Mouse (Mus musculus) embryonic fibroblast, embryonic 13.5 days (primary cell): ENCODE measurements around the gene Card11. TPM values are rescaled to one million over a fixed set of nuclear protein-coding genes. Genes with fewer than 3 reads are reported as not detected.
A peak's percentile ranks its signal among the peaks of the same experiment; 100 is the strongest.

Experiments used
- H3K27ac ChIP-seq: 2 replicates; pipeline ENCODE4 v1.5.1; 2012; ENCODE audit warnings: low read length, control low read depth, inconsistent platforms; ENCODE audit not compliant: insufficient read depth
- H3K4me1 ChIP-seq: 2 replicates; pipeline ENCODE4 v1.6.1; 2011; ENCODE audit warnings: low read length; ENCODE audit not compliant: control insufficient read depth, insufficient read depth
- H3K4me3 ChIP-seq: 2 replicates; pipeline ENCODE4 v1.5.1; 2011; ENCODE audit warnings: mild to moderate bottlenecking, control low read depth, low read length; ENCODE audit not compliant: insufficient read depth
- CTCF ChIP-seq: IDR thresholded peaks from 2 replicates; pipeline ENCODE4 v1.5.1; 2011; ENCODE audit warnings: mild to moderate bottlenecking, control low read depth, low read length, moderate library complexity, borderline replicate concordance; ENCODE audit not compliant: insufficient read depth
- POLR2A ChIP-seq: IDR thresholded peaks from 2 replicates; pipeline ENCODE4 v1.6.1; 2011; ENCODE audit warnings: low read depth, mild to moderate bottlenecking, control low read depth, low read length, moderate library complexity
- polyA plus RNA-seq: library from polyadenylated mRNA; stranded (reverse); fragments of >200 nt; gene quantifications from 2 replicates; pipeline ENCODE4 v1.2.4, GENCODE M21; 2011; ENCODE audit warnings: low read depth; ENCODE audit not compliant: missing spikeins, insufficient read length

Card11 gene
- polyA plus RNA-seq, 1 experiment, result not detected

- no peak overlapping the region for H3K4me3 ChIP-seq
- TF ChIP-seq CTCF (no peak), POLR2A (no peak)
- no peak overlapping the region for H3K27ac ChIP-seq
- H3K4me1 ChIP-seq, result no peaks in the 10 kb centered on the region
Observed at GRCm38 (mm10) chr5:140880151-140880550, 120.2 kb downstream of the Card11 start.

- TF ChIP-seq POLR2A, result no peak
- no peak for TF ChIP-seq CTCF
- no peaks in the 10 kb centered on the region for H3K4me1 ChIP-seq
- H3K27ac ChIP-seq, result no peak overlapping the region
- H3K4me3 ChIP-seq, result no peak overlapping the region
Observed at GRCm38 (mm10) chr5:140878644-140879043, 121.7 kb downstream of the Card11 start.

- no peak overlapping the region for H3K4me3 ChIP-seq
- H3K4me1 ChIP-seq, result no peaks in the 10 kb centered on the region
- TF ChIP-seq POLR2A (no peak), CTCF (no peak)
- H3K27ac ChIP-seq, result no peak overlapping the region
Observed at GRCm38 (mm10) chr5:140873736-140874307, 126.6 kb downstream of the Card11 start.

- TF ChIP-seq CTCF, result no peak
- no peak for TF ChIP-seq POLR2A
- H3K4me1 ChIP-seq, result no peaks in the 10 kb centered on the region
- no peak overlapping the region for H3K4me3 ChIP-seq
- H3K27ac ChIP-seq, result no peak overlapping the region
Observed at GRCm38 (mm10) chr5:140873039-140873551, 127.3 kb downstream of the Card11 start.

- no peak overlapping the region for H3K4me3 ChIP-seq
- TF ChIP-seq CTCF (no peak), POLR2A (no peak)
- no peak overlapping the region for H3K27ac ChIP-seq
Observed at GRCm38 (mm10) chr5:140872532-140873038, 127.8 kb downstream of the Card11 start.

GRCm38 (mm10) chr5:140871241-140871640 lies 129.1 kb downstream of the Card11 start:
- H3K4me3 ChIP-seq, result no peak overlapping the region
- H3K4me1 ChIP-seq, result no peaks in the 10 kb centered on the region
- H3K27ac ChIP-seq, result no peak overlapping the region
- no peak for TF ChIP-seq POLR2A
- TF ChIP-seq CTCF, result no peak

More at GRCm38 (mm10) chr5:140872532-140873038, 127.8 kb downstream of the Card11 start:
- no peaks in the 10 kb centered on the region for H3K4me1 ChIP-seq

GRCm38 (mm10) chr5:140869034-140869433 lies 131.3 kb downstream of the Card11 start:
- H3K27ac ChIP-seq, result no peak overlapping the region
- H3K4me3 ChIP-seq, result no peak overlapping the region
- TF ChIP-seq CTCF, result peak; percentile 53; the same call in 1 of the 2 replicates
- no peak for TF ChIP-seq POLR2A
- H3K4me1 ChIP-seq, result no peaks in the 10 kb centered on the region

- no peak overlapping the region for H3K27ac ChIP-seq
- no peaks in the 10 kb centered on the region for H3K4me1 ChIP-seq
- H3K4me3 ChIP-seq, result no peak overlapping the region
- TF ChIP-seq CTCF (no peak), POLR2A (no peak)
Observed at GRCm38 (mm10) chr5:140859730-140860129, 140.7 kb downstream of the Card11 start.

- TF ChIP-seq CTCF (no peak), POLR2A (no peak)
- Histone ChIP-seq H3K27ac (no peak overlapping the region), H3K4me3 (no peak overlapping the region), H3K4me1 (no peaks in the 10 kb centered on the region)
Observed at GRCm38 (mm10) chr5:140858335-140858734, 142.0 kb downstream of the Card11 start.

GRCm38 (mm10) chr5:140857432-140858154 lies 142.8 kb downstream of the Card11 start:
- TF ChIP-seq CTCF (no peak), POLR2A (no peak)
- H3K4me3 ChIP-seq, result no peak overlapping the region

More at GRCm38 (mm10) chr5:140857432-140858154, 142.8 kb downstream of the Card11 start:
- H3K4me1 ChIP-seq, result no peaks in the 10 kb centered on the region
- no peak overlapping the region for H3K27ac ChIP-seq
